19 mouse cellular contexts compared by ENCODE assay signal in genomic region chr11:44721976-44722375, GRCm38 (mm10).
DNase-seq lines count a peak whose midpoint lies in the region; ATAC-seq lines count a peak whose summit lies in the region.
"Had no signal": no experiment of that assay in that cellular context is flagged by ENCODE, and none has a peak within 500 bp of the region (broad histone marks: within the 10 kb centered on the region; RNA-seq: fewer than 3 reads in every experiment).

No protein-coding gene starts in this region.

- ATAC-seq in midbrain, embryonic 11.5 days (ENCODE audit: low FRiP score): no peak
- no peak for ATAC-seq in midbrain, embryonic 13.5 days
- ATAC-seq: activated CD4-positive, CD25-positive, alpha-beta regulatory T cell, adult 4 months; CD4-positive, CD25-positive, alpha-beta regulatory T cell, adult 4 months; Patski had no signal

- H3K9ac ChIP-seq in midbrain, embryonic 11.5 days (ENCODE audit: low read length): no peak overlapping the region
- H3K9ac ChIP-seq in midbrain, embryonic 13.5 days (replicated peaks): no peak overlapping the region

- no peak overlapping the region for H3K27ac ChIP-seq in midbrain, embryonic 11.5 days (ENCODE audit: low read depth, low read length)
- no peak overlapping the region for H3K27ac ChIP-seq in midbrain, embryonic 13.5 days

- H3K4me3 ChIP-seq in midbrain, embryonic 11.5 days (ENCODE audit: low read depth, low read length): no peak overlapping the region
- H3K4me3 ChIP-seq in midbrain, embryonic 13.5 days (replicated peaks): no peak overlapping the region

- WGBS in midbrain, embryonic 11.5 days: 90% methylated on average over 4 of the region's 4 CpGs
- WGBS in midbrain, embryonic 13.5 days: 90% methylated on average over 4 of the region's 4 CpGs

- no peaks in the 10 kb centered on the region for H3K4me1 ChIP-seq in midbrain, embryonic 11.5 days (ENCODE audit: control insufficient read depth, insufficient read depth, low read length)
- no peaks in the 10 kb centered on the region for H3K4me1 ChIP-seq in midbrain, embryonic 13.5 days (replicated peaks)

- no peaks in the 10 kb centered on the region for H3K36me3 ChIP-seq in midbrain, embryonic 11.5 days (ENCODE audit: control insufficient read depth, insufficient read depth, low read length)
- H3K36me3 ChIP-seq in midbrain, embryonic 13.5 days: no peaks in the 10 kb centered on the region
- H3K36me3 ChIP-seq: G1E had no signal

- no peak overlapping the region for H3K4me2 ChIP-seq in midbrain, embryonic 11.5 days
- no peak overlapping the region for H3K4me2 ChIP-seq in midbrain, embryonic 13.5 days (replicated peaks)

- peak; percentile 53 for DNase-seq in heart, adult 11 months
- no peak for DNase-seq in heart, postnatal 4 days
- peak; percentile 53 for DNase-seq in midbrain, embryonic 11.5 days (ENCODE audit: low spot score, missing footprints)
- DNase-seq: adrenal gland, adult 2 months; adrenal gland, adult 8-10 months; adrenal gland, postnatal 10 days; adrenal gland, postnatal 14 days; adrenal gland, postnatal 25 days; adrenal gland, postnatal 36 days; B cell, adult 2 months; cerebellum, adult 11 months; cerebellum, adult 11-12 months; cerebellum, adult 18-20 months had no signal

- no peaks in the 10 kb centered on the region for H3K9me3 ChIP-seq in midbrain, embryonic 11.5 days (ENCODE audit: control insufficient read depth, low read length)
- no peaks in the 10 kb centered on the region for H3K9me3 ChIP-seq in midbrain, embryonic 13.5 days
- H3K9me3 ChIP-seq: G1E had no signal

- no peaks in the 10 kb centered on the region for H3K27me3 ChIP-seq in midbrain, embryonic 11.5 days (ENCODE audit: control insufficient read depth, insufficient read depth, low read length)
- H3K27me3 ChIP-seq in midbrain, embryonic 13.5 days: no peaks in the 10 kb centered on the region
- H3K27me3 ChIP-seq: CH12.LX, Patski had no signal
